Mouse (Mus musculus) C2C12 (cell line): ENCODE measurements at regions not wholly inside any gene's neighbourhood (a gene's known extent, or its start where the extent isn't known, plus 50 kb on each side); places are given as distances from the start of the nearest gene placed in this dataset.

Source experiments
- H3K27me3 ChIP-seq: one replicate; pipeline ENCODE4 v1.6.1; 2011; ENCODE audit not compliant: control insufficient read depth, insufficient read depth, insufficient read length
- H3K36me3 ChIP-seq: one replicate; pipeline ENCODE4 v1.6.1; 2011; ENCODE audit not compliant: control insufficient read depth, insufficient read depth
- H3K4me3 ChIP-seq: one replicate; pipeline ENCODE4 v1.5.1; 2011; ENCODE audit warnings: mild to moderate bottlenecking, control low read depth; ENCODE audit not compliant: poor library complexity, insufficient read depth, severe bottlenecking
- H3K79me2 ChIP-seq: one replicate; pipeline ENCODE4 v1.6.1; 2011; ENCODE audit not compliant: control insufficient read depth, insufficient read depth
- H3K79me3 ChIP-seq: one replicate; pipeline ENCODE4 v1.6.1; 2011; ENCODE audit warnings: low read depth, control low read depth
- H3ac ChIP-seq: one replicate; pipeline ENCODE3; 2011; ENCODE audit warnings: low read depth; ENCODE audit not compliant: control insufficient read depth, insufficient read length
- CEBPB ChIP-seq: IDR thresholded peaks from one replicate; pipeline ENCODE4 v1.6.1; 2011; ENCODE audit warnings: low read depth, mild to moderate bottlenecking, control low read depth, moderate library complexity
- CTCF ChIP-seq: IDR thresholded peaks from one replicate; pipeline ENCODE4 v1.5.1; 2011; ENCODE audit not compliant: control insufficient read depth, insufficient read depth, insufficient read length
- FOSL1 ChIP-seq: IDR thresholded peaks from one replicate; pipeline ENCODE4 v1.8.0; 2011; ENCODE audit warnings: mild to moderate bottlenecking, low read length; ENCODE audit not compliant: poor library complexity, insufficient read depth, severe bottlenecking
- MAX ChIP-seq: IDR thresholded peaks from one replicate; pipeline ENCODE4 v1.6.1; 2011; ENCODE audit warnings: mild to moderate bottlenecking, control low read depth
- MYOD1 ChIP-seq: IDR thresholded peaks from one replicate; pipeline ENCODE4 v1.6.1; 2011; ENCODE audit warnings: low read depth; ENCODE audit not compliant: control insufficient read depth, insufficient read length
- MYOG ChIP-seq: IDR thresholded peaks from one replicate; pipeline ENCODE4 v1.6.1; 2011; ENCODE audit not compliant: control insufficient read depth, insufficient read length; ENCODE audit errors: extremely low read depth
- USF1 ChIP-seq: IDR thresholded peaks from one replicate; pipeline ENCODE4 v1.6.1; 2011; ENCODE audit warnings: low read depth, mild to moderate bottlenecking, control low read depth, moderate library complexity

DNA sequence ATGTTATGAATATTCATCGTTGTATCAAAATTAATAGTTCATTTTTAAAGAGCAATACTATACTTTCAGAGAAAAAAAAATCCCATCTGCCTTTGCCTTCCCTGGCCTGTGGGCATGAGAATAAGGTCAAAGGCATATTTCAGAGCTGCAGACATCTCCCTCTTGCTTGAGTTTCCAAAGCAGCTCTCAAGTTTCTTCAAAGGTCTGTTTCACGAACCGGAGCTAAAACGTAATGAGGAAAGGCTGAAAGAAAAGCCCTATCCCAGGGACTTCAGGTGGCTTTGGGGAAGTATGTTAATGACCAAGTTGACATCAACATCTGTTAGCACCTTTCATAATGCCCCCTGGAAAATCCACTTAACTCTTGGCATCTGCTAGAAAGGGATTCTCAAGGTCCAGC is 479.0 kb upstream of the Adamts9 start:
- TF ChIP-seq CTCF (no peak), MYOD1 (no peak), FOSL1 (no peak), MYOG (no peak), MAX (no peak), CEBPB (no peak), USF1 (no peak)
- Histone ChIP-seq H3K36me3 (no peaks in the 10 kb centered on the region), H3K79me3 (no peaks in the 10 kb centered on the region), H3K27me3 (no peaks in the 10 kb centered on the region), H3K79me2 (no peaks in the 10 kb centered on the region), H3ac (no peak overlapping the region), H3K4me3 (no peak overlapping the region)

DNA sequence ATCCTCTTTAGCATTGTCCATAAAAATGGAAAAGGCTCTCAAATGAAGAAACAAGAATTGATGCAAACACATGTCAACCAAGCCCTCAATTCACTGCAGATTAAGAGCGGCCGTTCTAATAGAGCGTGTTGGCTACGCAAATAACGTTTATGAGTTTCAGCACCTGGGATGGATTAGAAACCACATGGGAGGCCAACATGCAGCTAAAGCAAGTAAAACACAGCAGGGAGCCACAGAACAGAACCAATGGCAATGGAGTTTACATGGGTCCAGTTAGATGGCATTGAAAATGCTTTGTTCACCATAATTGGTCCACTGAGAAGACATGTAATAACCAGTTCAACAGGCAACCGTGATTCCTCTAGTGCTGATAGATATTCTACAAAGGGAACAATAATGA is 474.3 kb upstream of the Adamts9 start:
- TF ChIP-seq MYOD1 (no peak), FOSL1 (no peak), USF1 (no peak), MYOG (no peak), CTCF (no peak), MAX (no peak), CEBPB (no peak)
- H3K79me2 ChIP-seq, result no peaks in the 10 kb centered on the region
- H3K4me3 ChIP-seq, result no peak overlapping the region
- H3K27me3 ChIP-seq, result no peaks in the 10 kb centered on the region
- no peak overlapping the region for H3ac ChIP-seq
- no peaks in the 10 kb centered on the region for H3K79me3 ChIP-seq
- no peaks in the 10 kb centered on the region for H3K36me3 ChIP-seq

DNA sequence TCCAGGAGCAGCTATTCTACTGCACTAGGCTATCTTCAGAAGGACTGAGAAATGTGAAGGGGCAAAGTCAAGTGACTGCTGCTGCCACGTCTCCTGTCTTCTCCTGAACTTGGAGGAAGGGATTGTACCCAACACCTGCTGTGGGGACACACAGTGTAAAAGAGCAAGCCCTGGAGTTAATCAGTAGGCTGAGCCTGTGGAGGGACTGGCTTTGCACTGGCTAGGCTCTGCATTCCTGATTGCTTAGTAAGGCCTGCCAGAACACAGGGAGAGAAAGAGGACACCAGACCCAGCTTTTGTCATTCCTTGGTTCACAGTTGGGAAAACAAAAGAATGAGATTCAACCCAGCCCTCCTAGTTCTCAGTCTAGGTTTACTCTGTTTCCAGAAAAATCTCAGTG is 472.7 kb upstream of the Adamts9 start:
- Histone ChIP-seq H3K36me3 (no peaks in the 10 kb centered on the region), H3K79me3 (no peaks in the 10 kb centered on the region), H3K4me3 (no peak overlapping the region), H3K79me2 (no peaks in the 10 kb centered on the region), H3K27me3 (no peaks in the 10 kb centered on the region), H3ac (no peak overlapping the region)
- TF ChIP-seq CEBPB (no peak), CTCF (no peak), USF1 (no peak), MAX (no peak), FOSL1 (no peak), MYOG (no peak), MYOD1 (no peak)

DNA sequence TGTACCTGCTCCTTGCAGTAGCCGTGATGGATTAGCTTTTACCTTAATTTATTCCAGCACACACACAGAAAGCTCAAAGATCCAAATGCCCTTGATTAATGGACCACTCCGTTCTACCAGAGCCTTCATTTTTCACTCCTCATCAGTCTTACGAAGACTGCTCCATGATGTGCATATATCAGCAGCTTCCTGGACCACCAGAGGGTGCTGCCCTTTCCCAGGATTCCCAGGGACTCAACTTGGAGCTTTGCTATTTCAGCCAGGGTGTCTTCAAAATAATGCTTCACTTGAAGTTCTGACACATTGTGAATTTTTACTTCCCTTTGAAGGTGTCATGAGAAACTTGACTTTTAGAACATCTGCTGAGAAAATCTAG is 467.8 kb upstream of the Adamts9 start:
- Histone ChIP-seq H3K79me3 (no peaks in the 10 kb centered on the region), H3K27me3 (no peaks in the 10 kb centered on the region), H3K36me3 (no peaks in the 10 kb centered on the region), H3K79me2 (no peaks in the 10 kb centered on the region), H3ac (no peak overlapping the region), H3K4me3 (no peak overlapping the region)
- TF ChIP-seq MYOG, result no peak
- no peak for TF ChIP-seq MYOD1
- TF ChIP-seq USF1, result no peak
- TF ChIP-seq CTCF, result no peak
- TF ChIP-seq FOSL1, result no peak
- TF ChIP-seq MAX, result no peak
- no peak for TF ChIP-seq CEBPB

DNA sequence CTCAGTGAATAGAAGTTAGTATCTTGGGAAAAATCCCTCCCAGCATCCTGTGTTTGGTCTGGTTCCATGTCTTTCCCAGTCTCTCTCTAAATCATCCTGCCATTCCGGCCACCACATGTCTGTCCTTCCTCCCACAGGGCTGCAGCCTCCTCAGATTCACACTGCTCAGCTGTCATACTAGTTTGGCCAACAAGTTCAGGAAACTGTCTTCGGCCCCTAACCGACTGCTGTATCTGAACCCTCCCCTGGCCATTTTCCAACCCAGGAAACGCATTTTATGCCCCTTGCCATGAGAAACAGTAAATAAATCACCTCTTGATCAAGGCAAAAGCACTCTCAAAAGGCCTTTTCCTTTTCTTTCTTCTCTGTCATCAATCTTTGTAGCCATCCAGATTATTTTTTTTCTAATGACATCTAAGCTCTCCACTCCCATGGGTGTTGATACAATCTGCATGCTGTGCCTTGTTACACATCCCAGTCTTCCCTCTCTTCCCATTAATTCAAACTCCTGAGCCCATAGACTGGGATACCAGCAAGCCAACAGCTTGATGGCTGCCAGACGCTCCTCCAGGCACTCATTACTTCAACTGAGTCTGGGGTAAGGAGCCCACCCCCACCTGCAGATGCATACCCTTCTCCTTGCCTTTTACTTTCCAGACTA is 467.3 kb upstream of the Adamts9 start:
- Histone ChIP-seq H3K4me3 (no peak overlapping the region), H3ac (no peak overlapping the region), H3K27me3 (no peaks in the 10 kb centered on the region), H3K79me2 (no peaks in the 10 kb centered on the region), H3K79me3 (no peaks in the 10 kb centered on the region), H3K36me3 (no peaks in the 10 kb centered on the region)
- TF ChIP-seq CTCF (no peak), USF1 (no peak), CEBPB (no peak), FOSL1 (no peak), MYOD1 (no peak), MAX (no peak), MYOG (no peak)
